Comparison of ENCODE assay signal across 10 mouse cellular contexts in genomic region chr11:46058011-46058410, GRCm38 (mm10). TPM values are rescaled to one million over a fixed set of nuclear protein-coding genes. Genes with fewer than 3 reads are reported as not detected.
DNase-seq lines count a peak whose midpoint lies in the region; ATAC-seq and TF ChIP-seq lines count a peak whose summit lies in the region.
"Had no signal": no experiment of that assay in that cellular context is flagged by ENCODE, and none has a peak within 500 bp of the region (broad histone marks: within the 10 kb centered on the region; RNA-seq: fewer than 3 reads in every experiment).

No protein-coding gene starts in this region.

- 0 out of 2 replicates have a peak, but pooled peaks cover 4% of the 10 kb centered on the region for H3K36me3 ChIP-seq in lung, embryonic 15.5 days
- H3K36me3 ChIP-seq in heart, embryonic 14.5 days (ENCODE audit: control insufficient read depth, insufficient read depth, low read length), result peaks cover 23% of the 10 kb centered on the region
- peaks cover 5% of the 10 kb centered on the region; the same call in 1 of the 2 replicates for H3K36me3 ChIP-seq in intestine, postnatal 0 days (ENCODE audit: control insufficient read depth, insufficient read depth)
- H3K36me3 ChIP-seq in stomach, embryonic 14.5 days (ENCODE audit: control insufficient read depth, insufficient read depth, low read length), result peaks cover 12% of the 10 kb centered on the region; the same call in 1 of the 2 replicates

- ATAC-seq in lung, embryonic 15.5 days (ENCODE audit: borderline replicate concordance, extremely low read depth, low FRiP score, low TSS enrichment), result no peak
- no peak for ATAC-seq in heart, embryonic 14.5 days (ENCODE audit: insufficient number of reproducible peaks, insufficient read depth, low FRiP score, low read depth)
- ATAC-seq in intestine, postnatal 0 days, result no peak
- ATAC-seq in stomach, embryonic 14.5 days (ENCODE audit: insufficient number of reproducible peaks, insufficient read depth, low FRiP score, low read depth), result no peak

- DNase-seq in lung, adult 18-20 months, result no peak
- no peak for DNase-seq in spleen, postnatal 10 days (ENCODE audit: low spot score in 2 of 2)
- no peak for DNase-seq in cerebellum, postnatal 10 days
- DNase-seq: cerebellum, postnatal 36 days; kidney, postnatal 25 days; thymus, postnatal 36 days had no signal

- H3K4me1 ChIP-seq in lung, embryonic 15.5 days, result peaks cover 45% of the 10 kb centered on the region
- H3K4me1 ChIP-seq in heart, embryonic 14.5 days (ENCODE audit: control insufficient read depth in 2 of 2, insufficient read depth in 2 of 2, low read length in 2 of 2), result peaks cover 10 to 54% of the 10 kb centered on the region in 2 experiments
- H3K4me1 ChIP-seq in intestine, postnatal 0 days (replicated peaks; ENCODE audit: control insufficient read depth, insufficient read depth, low read length), result no peaks in the 10 kb centered on the region
- peaks cover 15% of the 10 kb centered on the region; the same call in 1 of the 2 replicates for H3K4me1 ChIP-seq in stomach, embryonic 14.5 days (ENCODE audit: control insufficient read depth, insufficient read depth, low read length)

- no peaks in the 10 kb centered on the region for H3K9me3 ChIP-seq in lung, embryonic 15.5 days
- no peaks in the 10 kb centered on the region for H3K9me3 ChIP-seq in heart, embryonic 14.5 days (ENCODE audit: control insufficient read depth, low read length)
- no peaks in the 10 kb centered on the region for H3K9me3 ChIP-seq in intestine, postnatal 0 days (ENCODE audit: control insufficient read depth)
- no peaks in the 10 kb centered on the region for H3K9me3 ChIP-seq in stomach, embryonic 14.5 days (ENCODE audit: control insufficient read depth, low read depth, low read length)

- H3K27me3 ChIP-seq in lung, embryonic 15.5 days, result no peaks in the 10 kb centered on the region
- H3K27me3 ChIP-seq in heart, embryonic 14.5 days (ENCODE audit: control insufficient read depth, insufficient read depth, low read length), result no peaks in the 10 kb centered on the region
- H3K27me3 ChIP-seq in intestine, postnatal 0 days (replicated peaks; ENCODE audit: control insufficient read depth, insufficient read depth, low read length), result peaks cover 21% of the 10 kb centered on the region
- no peaks in the 10 kb centered on the region for H3K27me3 ChIP-seq in stomach, embryonic 14.5 days (ENCODE audit: control insufficient read depth, insufficient read depth, low read length)

- peak overlapping the region; percentile 75 for H3K4me3 ChIP-seq in lung, embryonic 15.5 days
- H3K4me3 ChIP-seq in heart, embryonic 14.5 days (ENCODE audit: control insufficient read depth in 1 of 2, insufficient read depth in 1 of 2, low read depth in 1 of 2, low read length in 2 of 2), result peak overlapping the region; percentile 38 to 59
- H3K4me3 ChIP-seq in intestine, postnatal 0 days (ENCODE audit: low read depth, low read length), result peak overlapping the region; percentile 55; the same call in 1 of the 2 replicates
- peak overlapping the region; percentile 55 for H3K4me3 ChIP-seq in stomach, embryonic 14.5 days (ENCODE audit: low read depth, low read length)

- 14% methylated on average over 9 of the region's 9 CpGs for WGBS in lung, embryonic 15.5 days
- WGBS in heart, embryonic 14.5 days, result 14% methylated on average over 9 of the region's 9 CpGs
- 11% methylated on average over 9 of the region's 9 CpGs for WGBS in intestine, postnatal 0 days
- WGBS in stomach, embryonic 14.5 days, result 34% methylated on average over 9 of the region's 9 CpGs

- 0 out of 2 replicates have a peak overlapping the region, but pooled peaks have one; percentile 92 for H3K27ac ChIP-seq in lung, embryonic 15.5 days
- H3K27ac ChIP-seq in heart, embryonic 14.5 days (replicated peaks in 1 of 2; ENCODE audit: control insufficient read depth in 1 of 2, insufficient read depth in 1 of 2, low read depth in 2 of 2, low read length in 2 of 2), result peak overlapping the region; percentile 64 to 88
- no peak overlapping the region for H3K27ac ChIP-seq in intestine, postnatal 0 days (ENCODE audit: low read depth, low read length)
- peak overlapping the region; percentile 27; the same call in 1 of the 2 replicates for H3K27ac ChIP-seq in stomach, embryonic 14.5 days (ENCODE audit: low read length)

- H3K4me2 ChIP-seq in lung, embryonic 15.5 days, result peak overlapping the region; percentile 60
- peak overlapping the region; percentile 69 for H3K4me2 ChIP-seq in heart, embryonic 14.5 days (ENCODE audit: low read length)
- peak overlapping the region; percentile 61 for H3K4me2 ChIP-seq in intestine, postnatal 0 days (replicated peaks; ENCODE audit: low read depth)
- H3K4me2 ChIP-seq in stomach, embryonic 14.5 days (replicated peaks; ENCODE audit: low read depth, low read length), result peak overlapping the region; percentile 65

- 0 out of 2 replicates have a peak overlapping the region, but pooled peaks have one; percentile 80 for H3K9ac ChIP-seq in lung, embryonic 15.5 days
- peak overlapping the region; percentile 84 for H3K9ac ChIP-seq in heart, embryonic 14.5 days (ENCODE audit: low read length)
- H3K9ac ChIP-seq in intestine, postnatal 0 days (ENCODE audit: low read depth, low read length), result no peak overlapping the region
- peak overlapping the region; percentile 76; the same call in 1 of the 2 replicates for H3K9ac ChIP-seq in stomach, embryonic 14.5 days (replicated peaks; ENCODE audit: low read depth, low read length)

- no peak for TF ChIP-seq CTCF in intestine, postnatal 0 days (IDR thresholded peaks at IDR 0.05; ENCODE audit: low read depth)

RNA-seq across cellular contexts. Expression of gene Adam19, which starts 2.2 kb away (rescaled TPM):
- 22.5 and 23.4 TPM in 2 replicates for polyA plus RNA-seq in lung, embryonic 15.5 days (2015; fragmentation: Nextera tagmentation; extraction: Ambion mirVana)
- polyA plus RNA-seq in heart, embryonic 14.5 days (2014; fragmentation: Nextera tagmentation; extraction: Ambion mirVana), result 21.1 and 22.7 TPM in 2 replicates
- polyA plus RNA-seq in intestine, postnatal 0 days (2015; fragmentation: Nextera tagmentation; extraction: Ambion mirVana), result 4.0 and 4.5 TPM in 2 replicates
- 23.6 and 26.8 TPM in 2 replicates for polyA plus RNA-seq in stomach, embryonic 14.5 days (2014; fragmentation: Nextera tagmentation; extraction: Ambion mirVana)

RNA-seq across cellular contexts. Expression of gene Gm12166, which starts 5.9 kb away (rescaled TPM):
- 4.5 and 4.7 TPM in 2 replicates for polyA plus RNA-seq in lung, embryonic 15.5 days (2015; fragmentation: Nextera tagmentation; extraction: Ambion mirVana)
- 4.6 and 4.9 TPM in 2 replicates for polyA plus RNA-seq in heart, embryonic 14.5 days (2014; fragmentation: Nextera tagmentation; extraction: Ambion mirVana)
- 9.5 and 10.2 TPM in 2 replicates for polyA plus RNA-seq in intestine, postnatal 0 days (2015; fragmentation: Nextera tagmentation; extraction: Ambion mirVana)
- 3.5 and 5.6 TPM in 2 replicates for polyA plus RNA-seq in stomach, embryonic 14.5 days (2014; fragmentation: Nextera tagmentation; extraction: Ambion mirVana)
